Mouse (Mus musculus) monocyte, adult 5-6 weeks (primary cell): ENCODE measurements around the gene Wfikkn1. TPM values are rescaled to one million over a fixed set of nuclear protein-coding genes. Genes with fewer than 3 reads are reported as not detected.
A peak's percentile ranks its signal among the peaks of the same experiment; 100 is the strongest.

ENCODE experiments used
- ATAC-seq: fragments of 153-309, 156-312 bp; replicated peaks from 2 replicates; pipeline ENCODE4 v1.8.0; 2017; ENCODE audit warnings: mild to moderate bottlenecking; ENCODE audit not compliant: low TSS enrichment, insufficient number of reproducible peaks, severe bottlenecking, poor library complexity, low FRiP score
- total RNA-seq: library from RNA; stranded (forward); fragments of 200-1000, 200-491, 200-594 nt; gene quantifications from 3 replicates; pipeline ENCODE4 v1.2.3, GENCODE M21; 2017

Wfikkn1 gene
- total RNA-seq, 1 experiment from 2014 or later = 1.0 TPM

- no peak for ATAC-seq
Measured at GRCm38 (mm10) chr17:25843122-25843521, 37.5 kb downstream of the Wfikkn1 start.

GRCm38 (mm10) chr17:25842509-25842908, 38.1 kb downstream of the Wfikkn1 start:
- ATAC-seq = no peak

- ATAC-seq = no peak
Measured at GRCm38 (mm10) chr17:25841117-25841880, 39.4 kb downstream of the Wfikkn1 start, which contains the start of gene Gm20683. Gene Gm20683, minus strand, starts transcription at chr17:25841763.

GRCm38 (mm10) chr17:25840519-25840918, 40.1 kb downstream of the Wfikkn1 start:
- no peak for ATAC-seq

GRCm38 (mm10) chr17:25839455-25840235, 41.0 kb downstream of the Wfikkn1 start:
- no peak for ATAC-seq

GRCm38 (mm10) chr17:25838904-25839303, 41.8 kb downstream of the Wfikkn1 start:
- ATAC-seq = no peak

GRCm38 (mm10) chr17:25837533-25837932, 43.1 kb downstream of the Wfikkn1 start:
- no peak for ATAC-seq

- no peak for ATAC-seq
Measured at GRCm38 (mm10) chr17:25837076-25837410, 43.6 kb downstream of the Wfikkn1 start, which contains the start of gene Rhbdl1. Gene Rhbdl1, minus strand, starts transcription at chr17:25837295.

- ATAC-seq = no peak
Measured at GRCm38 (mm10) chr17:25836397-25837075, 44.1 kb downstream of the Wfikkn1 start.

GRCm38 (mm10) chr17:25835816-25836215, 44.8 kb downstream of the Wfikkn1 start:
- ATAC-seq = no peak

GRCm38 (mm10) chr17:25835301-25835700, 45.4 kb downstream of the Wfikkn1 start:
- ATAC-seq = no peak

GRCm38 (mm10) chr17:25834595-25835222, 45.9 kb downstream of the Wfikkn1 start:
- no peak for ATAC-seq

- ATAC-seq = no peak
Measured at GRCm38 (mm10) chr17:25833961-25834594, 46.6 kb downstream of the Wfikkn1 start.

- ATAC-seq = peak; percentile 42
Measured at GRCm38 (mm10) chr17:25833291-25833663, 47.4 kb downstream of the Wfikkn1 start, which contains the start of gene Stub1. Gene Stub1, minus strand, starts transcription at chr17:25833404.

GRCm38 (mm10) chr17:25832436-25833290, 48.0 kb downstream of the Wfikkn1 start:
- peak; percentile 81 for ATAC-seq

- ATAC-seq = no peak
Measured at GRCm38 (mm10) chr17:25831451-25832281, 49.0 kb downstream of the Wfikkn1 start.
